Mouse (Mus musculus): ENCODE measurements around the gene Gngt2.

Gngt2 gene

DNA sequence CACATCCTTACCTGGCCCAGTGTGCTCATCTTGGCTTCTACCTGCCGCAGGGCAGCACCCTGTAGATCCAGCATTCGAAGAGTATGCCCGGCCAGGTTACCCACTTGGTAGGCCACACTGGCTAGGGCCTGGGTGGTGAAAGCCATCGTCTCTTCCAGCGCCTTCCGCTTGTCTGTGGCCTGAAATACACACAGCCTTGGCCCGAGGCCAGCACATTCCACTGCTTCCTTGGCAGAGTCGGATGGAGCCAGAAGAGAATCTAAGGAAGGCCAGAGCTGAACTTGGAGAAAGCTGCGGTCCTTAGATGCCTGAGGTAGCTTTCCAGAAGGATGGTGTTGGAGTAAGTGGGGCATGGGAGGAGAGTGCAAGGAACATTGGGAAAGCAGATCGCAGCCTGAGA is at the start of gene Gngt2:
Gene Gngt2 (plus strand): TSS at position 158 of the 400 bp plus-strand sequence.
- DNase-seq (ENCODE audit: low read depth) = no peak

- no peak for DNase-seq (ENCODE audit: low read depth)
These were observed 47.5 kb upstream of the Gngt2 start for GRCm38 (mm10) chr11:95789451-95789891.

- no peak for DNase-seq (ENCODE audit: low read depth)
These were observed 45.2 kb upstream of the Gngt2 start for GRCm38 (mm10) chr11:95791787-95792186.

DNA sequence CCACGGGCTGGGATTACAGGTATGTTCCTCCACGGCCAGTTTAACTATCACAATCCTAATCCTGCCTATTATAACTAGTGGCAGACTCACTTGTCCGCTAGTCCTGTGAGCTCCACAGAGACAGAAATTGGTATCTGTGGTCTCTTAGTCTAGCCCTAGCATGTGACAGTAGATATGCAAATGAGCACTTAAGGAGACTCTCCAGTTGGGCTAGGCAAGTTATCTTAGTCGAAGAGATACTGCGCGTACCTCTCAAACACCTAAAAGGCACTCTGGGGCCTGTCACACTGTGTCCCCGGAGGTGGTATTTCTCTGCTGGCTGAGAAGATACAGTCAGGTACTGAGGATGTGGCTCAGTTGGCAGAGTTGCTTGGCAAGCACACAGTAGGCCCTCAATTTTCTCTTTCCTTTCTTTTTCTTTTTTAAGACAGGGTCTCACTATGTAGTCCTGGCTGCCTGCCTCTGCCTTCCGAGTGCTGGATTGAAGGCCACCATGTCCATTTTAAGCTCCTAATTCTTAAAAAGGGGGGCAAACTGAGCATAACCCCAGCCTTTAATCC is 44.0 kb upstream of the Gngt2 start:
- DNase-seq (ENCODE audit: low read depth) = no peak

DNA sequence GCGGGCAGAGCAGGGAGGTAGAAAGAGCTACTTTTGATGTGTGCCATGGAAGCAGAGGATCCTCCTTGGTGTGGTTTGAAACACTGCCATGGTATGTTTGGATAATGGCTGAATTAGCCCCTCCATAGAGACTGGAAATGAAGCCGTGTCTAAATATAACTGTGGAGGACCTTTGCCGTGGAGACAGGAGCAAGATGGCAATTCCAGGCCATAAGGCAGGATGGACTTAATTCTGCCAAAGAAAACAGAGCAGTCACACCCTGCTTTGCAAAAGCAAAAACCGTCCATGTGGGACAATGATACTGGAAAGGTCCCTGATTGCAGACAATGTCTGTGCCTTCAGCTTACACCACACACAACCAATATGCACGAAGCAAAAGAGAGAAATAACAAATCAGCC is 42.8 kb upstream of the Gngt2 start:
- no peak for DNase-seq (ENCODE audit: low read depth)

GRCm38 (mm10) chr11:95795582-95795981 is 41.4 kb upstream of the Gngt2 start:
- no peak for DNase-seq (ENCODE audit: low read depth)

DNA sequence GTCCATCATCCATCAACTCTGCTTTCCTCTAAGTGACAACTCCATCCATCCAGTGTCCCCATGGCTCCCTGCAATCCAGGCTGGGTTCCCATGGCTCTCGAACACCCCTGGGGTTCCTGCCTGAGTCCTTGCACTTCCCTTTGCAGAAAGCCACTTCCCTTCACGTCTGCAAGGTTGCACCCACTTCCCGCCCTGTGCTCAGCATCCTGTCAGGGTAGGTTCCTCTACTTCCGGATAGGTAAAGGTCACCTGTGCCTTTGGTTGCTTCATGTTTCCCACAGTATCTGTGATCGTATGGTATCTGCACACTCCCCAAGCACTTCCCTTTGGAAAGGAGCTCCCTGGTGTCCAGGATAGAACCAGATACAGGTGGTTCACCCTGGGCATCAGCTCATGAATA is 32.0 kb upstream of the Gngt2 start:
- DNase-seq (ENCODE audit: low read depth) = no peak

DNA sequence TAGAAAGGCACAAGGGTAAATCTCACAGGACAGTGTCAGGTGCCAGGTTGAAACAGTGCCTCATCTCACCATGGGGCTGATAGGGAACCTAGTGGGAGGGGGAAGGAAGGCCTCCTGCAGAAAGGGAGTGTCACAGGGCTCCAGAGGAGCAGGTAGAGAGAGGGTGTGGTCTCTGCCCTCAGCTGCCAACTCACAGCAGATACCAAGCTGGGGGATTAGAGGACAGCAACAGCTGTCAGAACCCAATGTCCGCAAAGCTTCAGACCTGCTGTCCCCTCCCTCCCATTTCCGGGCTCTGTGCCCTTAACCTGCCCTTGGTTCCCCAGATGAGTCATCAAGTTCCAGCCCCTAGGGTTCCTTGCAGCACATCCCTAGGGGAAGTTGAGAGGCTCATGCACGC is 31.5 kb upstream of the Gngt2 start:
- no peak for DNase-seq (ENCODE audit: low read depth)

DNA sequence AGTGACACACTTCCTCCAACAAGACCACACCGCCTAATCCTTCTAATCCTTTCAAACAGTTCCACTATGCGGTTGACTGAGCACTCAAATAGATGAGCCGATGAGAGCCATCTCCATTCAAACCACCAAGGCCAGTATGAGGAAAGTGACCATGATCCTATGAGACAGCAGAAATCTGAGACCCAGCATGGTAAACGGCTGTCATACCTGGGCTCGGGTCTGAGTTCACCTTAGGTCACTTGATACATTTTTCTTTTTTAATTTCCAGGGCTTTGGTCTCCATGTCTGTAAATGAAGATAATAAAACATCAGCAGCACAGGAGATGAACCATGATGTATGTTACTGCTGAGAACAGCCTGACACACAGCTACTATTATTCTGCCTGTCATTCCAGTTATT is 29.1 kb upstream of the Gngt2 start:
- DNase-seq (ENCODE audit: low read depth) = no peak

DNA sequence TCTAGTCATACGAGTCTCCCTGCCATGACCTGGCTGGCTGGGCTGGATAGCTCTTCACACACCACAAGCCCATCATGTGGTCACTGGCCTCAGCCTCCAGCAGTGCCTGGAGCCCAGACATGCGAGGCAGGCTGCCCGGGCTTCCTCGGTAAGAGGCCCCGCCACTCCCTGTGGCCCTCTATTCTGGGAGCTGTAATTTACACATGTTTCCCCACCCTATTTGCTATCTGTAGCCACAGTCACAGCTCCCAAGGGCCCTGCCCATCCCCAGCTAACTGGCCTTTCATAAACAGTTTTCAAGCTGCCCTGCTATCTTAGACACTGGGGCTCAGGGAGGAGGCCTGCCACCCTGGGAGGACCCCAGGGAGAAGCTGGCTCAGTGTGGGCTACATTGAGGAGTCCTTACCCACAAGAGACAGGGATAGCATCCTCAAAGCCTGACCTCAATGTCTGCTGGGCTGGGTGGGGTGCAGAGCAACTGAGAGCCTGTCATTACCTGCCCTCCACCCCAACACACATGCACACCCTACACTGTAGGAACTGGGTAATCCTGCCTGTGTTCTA is 28.5 kb upstream of the Gngt2 start:
- DNase-seq (ENCODE audit: low read depth) = no peak

- DNase-seq (ENCODE audit: low read depth) = no peak
These were observed 27.4 kb upstream of the Gngt2 start for GRCm38 (mm10) chr11:95809603-95810002.

DNA sequence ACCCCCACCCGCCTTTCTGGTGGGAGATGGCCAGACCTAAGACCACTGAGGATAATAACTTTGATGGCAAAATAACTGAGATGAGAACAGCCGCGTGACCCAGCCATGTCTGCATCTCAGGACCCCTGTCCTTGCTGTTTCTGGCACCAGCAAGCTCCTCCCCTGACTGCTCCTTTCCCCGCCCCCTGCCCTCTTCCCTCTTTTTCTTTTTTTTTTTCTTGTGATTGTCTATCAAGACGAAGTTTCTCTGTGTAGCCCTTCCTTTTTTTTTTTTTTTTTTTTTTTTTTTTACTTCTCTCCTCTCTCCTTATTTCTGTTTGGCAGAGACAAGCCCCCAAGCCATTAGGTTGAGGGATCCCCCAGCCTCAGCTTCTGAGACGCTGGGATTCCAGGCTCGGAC is 26.2 kb upstream of the Gngt2 start:
- DNase-seq (ENCODE audit: low read depth) = no peak

GRCm38 (mm10) chr11:95811741-95812140 is 25.3 kb upstream of the Gngt2 start:
- no peak for DNase-seq (ENCODE audit: low read depth)

- DNase-seq (ENCODE audit: low read depth) = no peak
These were observed 24.8 kb upstream of the Gngt2 start for GRCm38 (mm10) chr11:95812224-95812623.

GRCm38 (mm10) chr11:95814101-95814500 is 22.9 kb upstream of the Gngt2 start:
- DNase-seq (ENCODE audit: low read depth) = no peak

- no peak for DNase-seq (ENCODE audit: low read depth)
These were observed 22.2 kb upstream of the Gngt2 start for GRCm38 (mm10) chr11:95814857-95815256.

GRCm38 (mm10) chr11:95815412-95815811 is 21.6 kb upstream of the Gngt2 start:
- no peak for DNase-seq (ENCODE audit: low read depth)

DNA sequence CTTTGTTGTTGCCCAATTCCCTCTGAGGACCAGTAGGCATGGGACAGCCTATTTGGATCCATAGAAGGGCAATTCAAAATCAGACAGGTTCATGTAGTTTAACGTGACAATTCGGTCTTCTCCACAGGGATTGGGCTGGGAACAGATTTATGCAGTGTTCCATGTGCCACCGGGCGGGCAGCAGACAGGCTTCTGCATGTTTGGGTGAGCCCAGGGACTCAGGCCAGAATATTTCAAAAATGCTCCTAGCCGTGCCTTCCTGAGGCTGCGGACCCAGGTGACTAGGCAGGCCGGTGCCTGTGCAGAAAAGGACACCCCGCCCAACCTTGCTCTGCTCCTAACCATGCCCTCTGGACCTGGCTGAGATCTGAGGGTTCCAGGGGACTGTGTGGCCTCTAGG is 17.9 kb upstream of the Gngt2 start:
- no peak for DNase-seq (ENCODE audit: low read depth)

DNA sequence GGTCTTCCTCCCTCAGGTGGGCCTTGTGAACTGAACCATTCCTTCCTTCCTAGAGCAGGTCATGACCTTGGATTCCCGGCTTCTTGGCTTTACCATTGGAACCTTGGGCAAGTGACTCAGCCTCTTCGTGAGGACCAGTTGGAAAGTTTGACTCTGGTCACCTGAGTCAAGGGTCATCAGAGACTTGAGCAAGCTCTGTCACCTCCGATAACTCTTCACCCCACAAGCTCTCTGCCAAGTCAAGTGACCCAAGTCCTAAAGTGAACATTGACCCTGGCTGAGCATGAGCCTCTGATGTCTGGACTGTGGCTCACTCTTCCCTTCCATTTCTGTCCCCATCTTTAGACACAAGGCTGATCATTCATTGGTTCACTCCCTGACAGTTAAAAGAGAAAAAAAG is 15.5 kb upstream of the Gngt2 start:
- no peak for DNase-seq (ENCODE audit: low read depth)

DNA sequence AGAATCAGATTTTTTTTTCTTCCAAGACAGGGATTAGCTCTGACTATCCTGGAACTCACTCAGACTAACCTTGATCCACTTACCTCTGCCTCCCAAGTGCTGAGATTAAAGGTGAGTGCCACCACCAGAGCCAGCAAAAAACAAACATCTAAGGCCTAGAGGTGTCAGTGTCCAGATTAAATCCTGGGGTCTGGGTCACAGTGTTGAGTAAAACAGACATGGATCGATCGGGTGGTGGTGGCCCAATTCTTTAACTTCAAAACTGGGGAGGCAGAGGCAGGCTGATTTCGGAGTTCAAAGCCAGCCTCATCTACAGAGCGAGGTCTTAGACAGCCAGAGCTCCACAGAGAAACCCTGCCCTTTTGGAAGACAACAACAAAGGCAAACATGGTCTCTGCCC is 14.6 kb upstream of the Gngt2 start:
- no peak for DNase-seq (ENCODE audit: low read depth)

DNA sequence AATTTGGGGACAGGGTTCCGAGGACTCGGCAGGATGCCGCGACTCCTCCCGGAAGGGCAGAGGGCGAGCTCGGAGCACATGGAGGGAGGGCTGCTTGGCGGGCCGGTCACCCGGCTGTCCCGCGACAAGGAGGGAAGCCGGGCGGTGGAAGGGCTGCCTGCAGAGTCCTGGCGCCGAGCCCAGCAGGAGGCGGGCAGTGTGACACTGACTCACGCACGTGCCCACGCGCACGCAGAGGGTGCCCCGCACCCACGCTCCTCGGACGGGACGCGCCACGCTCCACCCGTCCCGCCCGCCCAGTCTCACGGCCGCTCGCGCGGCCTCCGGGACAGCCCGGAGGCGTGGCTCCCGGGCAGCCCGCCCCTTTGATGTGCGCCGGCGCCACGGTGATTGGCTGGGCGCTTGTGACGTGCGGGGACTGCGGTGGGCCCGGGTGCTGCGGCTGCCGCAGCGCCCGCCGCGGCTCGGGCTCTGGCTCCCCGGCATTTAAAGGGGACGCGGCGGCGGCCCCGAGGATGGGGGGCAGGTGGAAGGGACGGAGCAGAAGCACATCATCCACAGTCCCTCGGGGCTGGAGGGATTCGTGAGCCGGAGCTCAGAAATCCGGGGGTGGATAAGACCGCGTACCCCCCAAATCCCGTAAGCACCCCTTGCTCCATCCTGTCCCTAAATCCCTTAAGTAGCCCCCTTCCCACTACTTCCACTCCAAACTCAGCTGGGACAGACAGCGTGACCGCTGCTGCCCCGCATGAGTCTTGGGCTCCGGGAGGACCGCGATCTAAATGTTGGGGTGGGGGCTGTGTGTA is 12.7 kb upstream of the Gngt2 start, which contains the start of gene Phospho1:
Gene Phospho1 (plus strand): TSS at position 429 of the 806 bp plus-strand sequence.
- peak; percentile 76 for DNase-seq (ENCODE audit: low read depth)

- no peak for DNase-seq (ENCODE audit: low read depth)
These were observed 12.2 kb upstream of the Gngt2 start for GRCm38 (mm10) chr11:95824877-95825243.

DNA sequence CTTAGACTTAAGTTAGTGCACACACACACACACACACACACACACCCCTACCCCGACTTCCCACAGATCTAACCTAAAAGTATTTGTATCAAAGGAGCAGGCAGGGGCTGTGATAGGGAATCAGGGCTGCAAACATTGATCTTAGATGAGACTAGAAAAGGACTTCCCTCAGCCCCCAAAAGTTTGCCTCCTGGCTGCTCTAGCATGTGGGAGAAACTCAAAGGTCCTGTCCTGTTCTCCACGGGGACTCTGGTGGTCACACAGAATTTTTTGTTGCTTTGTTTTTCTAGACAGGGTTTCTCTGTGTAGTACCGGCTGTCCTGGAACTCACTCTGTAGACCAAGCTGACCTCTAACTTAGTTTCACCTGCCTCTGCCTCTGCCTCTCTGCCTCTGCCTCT is 11.4 kb upstream of the Gngt2 start:
- no peak for DNase-seq (ENCODE audit: low read depth)

All from c-Kit-positive CD71-negative TER-119-negative erythroid progenitor cells, embryonic 14.5 days (primary cell).